Mouse (Mus musculus) embryo, embryonic 11 days (tissue): ENCODE results near the gene Map2.

Source experiments
- DNase-seq: peaks from one replicate; pipeline ENCODE4 v3.0.0-alpha.2; 2015

Map2 gene

DNA sequence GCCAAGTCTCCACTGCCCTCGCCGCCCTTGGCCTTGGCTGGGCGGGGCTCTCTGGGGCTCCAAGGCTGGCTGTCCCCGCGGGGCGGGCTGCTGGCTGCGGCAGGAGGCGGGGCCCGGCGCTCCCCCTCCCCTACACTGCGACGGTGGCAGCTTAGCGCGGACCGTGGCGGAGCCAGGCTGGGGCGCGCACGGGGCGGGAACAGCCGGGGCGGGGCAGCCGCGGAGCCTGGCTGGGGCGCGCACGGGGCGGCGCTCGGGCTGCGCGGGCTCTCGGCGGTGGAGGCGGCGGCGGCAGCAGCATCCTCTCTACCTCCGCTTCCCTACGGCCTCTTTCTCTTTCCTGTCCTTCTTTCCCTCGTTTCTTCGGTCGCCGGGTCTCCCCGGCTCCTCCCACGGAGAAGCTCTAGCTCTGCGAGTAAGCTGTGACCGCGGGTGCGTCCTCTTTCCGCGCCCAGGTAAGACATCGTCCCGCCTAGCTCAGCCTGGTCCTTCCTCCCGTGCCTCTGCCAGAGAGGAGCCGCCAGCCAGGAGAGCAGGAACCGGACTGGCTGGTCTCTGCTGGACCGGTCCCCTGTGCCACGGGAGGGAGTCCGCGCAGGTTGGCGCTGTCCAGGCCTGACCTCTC is at the start of gene Map2:
Gene Map2, plus strand, starts transcription at position 233 of the 625 bp plus-strand sequence.
- DNase-seq = peak; percentile 92

DNA sequence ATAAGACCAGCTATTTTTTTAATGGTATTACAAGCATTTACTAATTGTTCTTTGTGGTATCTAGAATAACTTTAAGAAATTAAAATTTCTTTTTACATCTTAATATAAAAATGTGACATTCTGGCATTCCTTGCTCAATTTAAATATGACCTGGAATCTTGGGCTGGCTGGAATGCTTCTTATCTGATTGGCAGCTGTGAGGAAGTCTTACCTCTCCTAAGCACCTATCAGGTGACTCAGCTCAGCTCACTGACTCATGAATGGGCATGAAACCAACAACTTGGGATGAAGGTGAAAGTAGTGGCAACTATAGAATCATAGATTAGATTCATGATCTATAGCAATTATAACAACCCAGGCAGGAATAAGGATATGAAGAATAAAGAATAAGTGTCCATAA is 42.1 kb upstream of the Map2 start:
- no peak for DNase-seq

DNA sequence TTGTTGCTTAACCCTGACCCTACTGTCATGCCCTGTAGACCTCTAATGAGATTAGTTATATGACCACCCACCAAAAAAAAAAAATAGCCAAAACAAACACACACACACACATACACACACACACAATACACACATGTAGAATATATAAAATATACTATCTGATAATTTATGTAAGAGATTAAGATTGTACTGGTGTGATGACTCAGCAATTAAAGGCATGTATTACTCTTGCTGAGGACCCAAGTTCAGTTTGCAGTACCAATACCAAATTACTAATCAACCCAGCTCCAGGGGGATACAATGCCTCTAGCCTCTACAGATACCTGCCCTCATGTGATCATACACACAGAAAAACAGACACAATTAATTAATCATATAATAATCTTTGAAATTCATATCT is 39.7 kb upstream of the Map2 start:
- no peak for DNase-seq

DNA sequence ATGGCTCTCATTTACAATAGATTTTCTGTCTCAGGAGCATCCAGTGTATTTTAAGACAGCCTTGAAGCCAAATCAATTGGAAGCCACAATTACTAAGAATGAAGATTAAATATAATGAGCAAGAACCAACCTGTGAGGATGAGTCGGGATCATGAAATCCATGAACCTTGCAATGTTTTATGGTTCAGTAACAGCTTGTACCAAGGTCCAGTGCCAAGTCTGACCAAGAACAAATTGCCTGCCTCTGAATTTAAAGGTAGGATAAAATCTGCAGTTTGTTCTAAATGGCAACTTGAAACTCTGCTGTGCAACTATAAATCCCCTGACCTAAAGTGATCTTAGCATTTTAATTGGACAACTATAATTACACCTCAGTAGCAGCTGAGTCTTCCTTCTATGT is 34.4 kb upstream of the Map2 start:
- DNase-seq = no peak

DNA sequence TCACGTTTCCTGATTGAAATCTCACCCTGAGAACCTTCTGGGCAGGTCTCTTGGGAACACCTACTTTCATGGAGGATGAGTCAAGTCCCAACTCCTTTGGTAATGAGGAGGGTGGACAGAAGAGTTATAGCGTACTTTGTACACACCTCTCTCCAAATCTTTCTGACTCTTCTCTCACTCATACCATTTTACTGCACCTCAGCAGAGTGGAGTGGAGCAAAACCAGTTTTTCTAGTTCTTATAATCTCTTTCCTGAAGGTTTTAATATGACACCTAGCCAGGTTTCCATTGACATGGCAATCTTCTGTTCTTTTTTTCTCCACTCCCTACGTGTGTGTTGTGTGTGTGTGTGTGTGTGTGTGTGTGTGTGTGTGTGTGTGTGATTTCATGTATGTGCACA is 29.9 kb upstream of the Map2 start:
- no peak for DNase-seq

DNA sequence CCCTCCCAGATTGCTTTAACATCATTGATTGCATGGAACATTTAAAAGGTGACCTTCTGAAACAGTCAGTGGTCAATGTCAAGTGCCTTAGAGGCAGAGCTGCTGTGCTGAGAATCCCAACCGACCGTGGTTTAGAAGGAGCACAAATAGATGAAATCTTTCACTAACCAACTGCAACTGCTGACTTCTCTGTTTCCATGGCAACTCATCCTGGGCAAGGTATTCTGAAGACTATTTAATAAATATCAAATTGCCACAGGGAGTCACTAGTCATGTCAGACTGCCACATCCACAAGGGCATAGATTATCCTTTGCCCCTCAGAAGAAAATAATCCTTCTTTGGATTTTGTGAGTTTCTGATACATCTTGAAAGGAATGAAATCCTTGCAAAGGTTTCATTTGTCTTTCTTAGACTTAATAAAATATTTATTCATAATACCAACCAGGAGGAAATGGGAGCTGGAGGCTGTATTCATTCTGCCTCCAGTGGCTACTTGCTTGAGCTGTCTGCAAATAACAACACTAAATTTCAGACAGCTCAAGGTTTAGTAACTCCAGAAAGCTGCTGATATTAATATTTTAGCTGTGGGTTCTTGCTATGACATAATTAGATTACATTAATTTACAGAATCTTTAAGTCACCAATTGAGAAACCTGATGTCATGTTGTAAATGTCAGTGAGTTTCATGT is 26.1 kb upstream of the Map2 start:
- peak; percentile 4 for DNase-seq

DNA sequence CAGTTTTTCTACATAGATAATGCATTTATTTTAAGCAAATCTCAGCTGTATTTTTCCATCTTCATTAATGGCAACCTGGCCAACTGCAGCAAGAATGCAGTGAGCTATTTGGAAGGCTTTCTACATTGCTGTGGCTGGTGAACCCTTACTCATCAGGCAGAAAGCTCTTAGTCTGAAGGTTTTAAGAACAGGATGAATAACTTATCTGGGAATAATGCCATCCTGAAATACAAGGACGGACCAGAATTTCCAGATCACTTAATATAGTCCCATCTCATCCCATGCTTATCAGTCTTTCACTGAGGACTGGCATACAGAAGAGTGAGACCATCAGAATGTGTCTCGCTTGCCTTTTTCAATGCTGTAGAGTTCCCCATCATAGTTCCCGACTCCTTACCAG is 24.3 kb upstream of the Map2 start:
- no peak for DNase-seq

DNA sequence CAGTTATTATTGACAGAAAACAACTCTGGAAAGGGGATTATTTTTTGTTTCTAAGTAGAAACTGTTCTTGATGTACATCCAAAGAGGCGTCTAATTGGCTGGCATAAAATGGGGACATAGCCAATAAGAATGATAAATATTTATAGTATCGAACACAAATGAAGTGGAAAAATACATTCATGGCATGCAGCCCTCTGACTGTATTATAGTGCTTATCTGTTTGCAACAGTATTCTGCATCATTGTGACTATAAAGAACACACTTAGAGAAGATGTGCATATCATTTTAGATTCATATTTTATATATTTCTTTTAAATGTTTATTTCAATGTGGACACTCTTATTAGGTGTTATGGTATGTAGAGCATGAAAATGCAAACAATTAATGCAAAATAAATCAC is 17.9 kb upstream of the Map2 start:
- no peak for DNase-seq

DNA sequence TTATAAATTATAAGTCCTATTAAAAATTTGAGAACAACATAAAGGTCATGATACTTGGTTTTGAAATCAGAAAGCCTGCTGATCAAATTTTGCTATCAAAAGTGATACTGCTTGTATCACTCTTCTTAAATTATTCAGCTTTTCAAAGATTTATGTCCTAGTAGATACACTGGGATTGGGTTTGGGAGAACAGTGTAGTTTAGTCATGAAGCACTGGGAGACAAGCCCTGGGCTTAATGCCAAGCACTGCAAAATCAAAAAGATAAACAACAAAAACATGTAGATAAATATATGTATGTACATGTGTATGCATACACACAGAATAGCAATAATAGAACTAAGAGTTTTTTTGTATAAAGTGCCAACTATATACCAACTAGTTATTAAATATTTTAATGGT is 17.5 kb upstream of the Map2 start:
- DNase-seq = no peak

DNA sequence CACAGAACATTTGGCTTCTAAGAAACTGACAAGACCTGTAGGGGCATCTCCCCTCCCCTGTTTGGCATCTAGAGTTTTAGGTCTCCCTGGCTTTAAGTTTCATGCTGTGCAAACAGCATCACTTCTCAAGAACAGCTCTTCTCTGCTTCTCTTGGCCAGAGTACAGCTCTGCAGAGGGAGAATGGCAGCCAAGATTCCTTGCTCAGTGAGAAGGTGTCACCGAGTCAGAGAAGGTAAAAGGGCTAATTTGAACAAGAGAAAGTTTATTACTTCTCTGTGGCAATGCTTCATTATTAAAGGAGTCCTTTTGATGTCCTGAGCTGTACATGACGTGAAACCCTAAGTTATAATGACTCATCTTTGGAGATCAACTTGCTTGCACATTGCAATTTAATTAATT is 10.4 kb upstream of the Map2 start:
- DNase-seq = no peak

DNA sequence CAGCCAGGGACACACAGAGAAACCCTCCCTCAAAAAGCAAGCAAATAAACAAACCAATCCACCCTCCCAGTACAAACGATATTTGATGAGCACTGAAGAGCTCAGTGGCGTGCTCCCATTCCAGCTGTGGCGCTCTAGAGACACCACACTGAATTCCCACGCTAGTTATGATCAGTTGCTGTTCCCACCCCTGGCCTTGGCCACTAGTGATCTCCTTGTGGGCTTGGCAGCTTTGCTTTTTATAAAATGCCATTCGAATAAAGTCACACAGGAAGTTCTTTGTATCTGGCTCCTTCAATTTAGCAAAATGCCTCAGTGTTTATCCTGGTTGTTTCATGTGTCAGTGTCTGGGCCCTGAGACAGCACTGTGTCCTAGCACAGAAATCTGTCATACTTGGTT is 6.4 kb upstream of the Map2 start:
- DNase-seq = no peak

DNA sequence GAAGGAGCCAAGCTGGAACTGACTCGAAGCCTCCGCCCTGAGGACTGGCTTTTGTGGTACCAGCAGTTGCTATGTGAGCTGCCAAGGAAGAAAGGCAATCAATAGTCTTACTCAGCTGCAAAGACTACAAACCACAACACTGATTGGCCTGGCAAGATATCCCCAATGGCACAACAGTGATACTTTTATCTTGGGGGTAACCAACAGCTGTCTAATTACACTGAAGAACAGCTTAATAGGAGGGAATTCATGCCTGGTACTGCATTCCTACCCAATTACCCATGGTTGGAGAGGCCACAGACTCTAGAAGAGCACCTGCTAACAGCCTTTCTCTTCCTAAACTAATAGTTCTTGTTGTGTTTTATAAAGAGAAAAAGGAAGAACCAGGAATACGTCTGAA is 2.9 kb upstream of the Map2 start:
- no peak for DNase-seq

DNA sequence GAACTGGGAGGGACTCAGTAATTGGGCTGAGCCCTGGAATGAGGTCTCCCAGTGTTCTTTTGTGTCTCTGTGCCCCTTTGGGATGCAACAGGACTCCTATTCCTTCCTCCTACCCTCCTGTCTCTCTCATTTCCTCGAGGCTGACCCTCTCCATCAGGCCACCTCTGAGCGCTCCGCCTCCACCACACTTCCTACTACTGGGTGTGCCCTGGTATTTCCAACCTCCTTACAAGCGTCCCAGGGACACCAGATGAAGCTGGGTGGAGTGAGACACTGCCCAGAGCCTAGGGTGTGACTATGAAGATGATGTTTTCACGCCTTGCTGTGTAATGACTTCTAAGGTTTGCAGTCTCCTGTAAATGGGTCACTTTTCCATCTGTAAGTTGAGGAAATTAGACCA is 1.4 kb upstream of the Map2 start:
- DNase-seq = no peak

DNA sequence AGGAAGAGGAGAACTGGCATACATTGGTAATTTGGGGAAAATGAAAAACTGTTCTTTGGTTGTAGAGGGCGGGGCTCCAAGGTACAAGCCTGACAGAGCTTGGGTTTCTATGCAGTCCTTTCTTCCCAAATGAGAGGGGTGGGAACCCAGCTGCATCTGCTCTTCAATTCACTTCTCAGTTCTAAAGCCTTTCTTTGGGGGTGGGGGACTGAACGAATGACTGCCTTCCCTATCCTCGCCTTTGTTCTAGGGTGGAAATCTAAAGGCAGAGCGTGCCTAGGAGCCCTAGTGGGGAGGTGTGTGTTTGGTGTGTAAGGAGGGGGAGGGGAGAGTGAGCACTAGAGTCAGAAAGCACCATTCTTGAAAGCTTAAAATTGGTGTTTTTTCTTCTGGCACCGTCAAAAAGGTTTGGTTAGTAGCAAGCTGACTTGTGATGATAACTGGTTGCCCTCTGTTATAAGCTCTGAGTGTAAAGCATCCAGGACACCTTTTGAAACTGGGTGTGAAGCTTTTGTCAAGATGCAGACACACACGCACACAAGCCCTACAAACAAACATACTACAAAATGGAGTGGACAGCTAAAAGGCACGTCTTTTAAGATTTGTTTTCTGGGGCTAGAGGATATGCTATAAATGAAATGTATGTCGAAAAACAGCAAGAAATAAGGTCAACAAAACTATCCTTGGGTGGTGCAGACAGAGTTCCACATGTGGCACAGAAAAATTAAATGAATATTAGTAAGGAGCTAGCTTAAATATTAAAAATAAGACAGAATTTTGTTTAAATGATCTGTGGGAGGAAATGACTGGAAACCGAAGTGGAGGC is 1.2 kb downstream of the Map2 start:
- DNase-seq = peak; percentile 44

DNA sequence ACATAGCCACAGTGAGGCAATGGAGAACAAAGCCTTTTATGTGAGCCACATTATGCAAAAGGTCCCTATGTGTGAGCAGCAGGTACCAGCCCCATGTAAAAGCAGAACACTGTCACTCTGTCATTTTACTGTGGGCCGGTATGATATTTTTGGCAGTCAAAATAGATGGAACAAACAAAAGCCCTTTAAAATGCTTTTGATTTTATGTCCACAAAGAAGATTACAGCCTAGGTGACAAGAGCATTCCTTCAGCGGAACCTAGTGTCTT is 1.7 kb downstream of the Map2 start:
- no peak for DNase-seq

DNA sequence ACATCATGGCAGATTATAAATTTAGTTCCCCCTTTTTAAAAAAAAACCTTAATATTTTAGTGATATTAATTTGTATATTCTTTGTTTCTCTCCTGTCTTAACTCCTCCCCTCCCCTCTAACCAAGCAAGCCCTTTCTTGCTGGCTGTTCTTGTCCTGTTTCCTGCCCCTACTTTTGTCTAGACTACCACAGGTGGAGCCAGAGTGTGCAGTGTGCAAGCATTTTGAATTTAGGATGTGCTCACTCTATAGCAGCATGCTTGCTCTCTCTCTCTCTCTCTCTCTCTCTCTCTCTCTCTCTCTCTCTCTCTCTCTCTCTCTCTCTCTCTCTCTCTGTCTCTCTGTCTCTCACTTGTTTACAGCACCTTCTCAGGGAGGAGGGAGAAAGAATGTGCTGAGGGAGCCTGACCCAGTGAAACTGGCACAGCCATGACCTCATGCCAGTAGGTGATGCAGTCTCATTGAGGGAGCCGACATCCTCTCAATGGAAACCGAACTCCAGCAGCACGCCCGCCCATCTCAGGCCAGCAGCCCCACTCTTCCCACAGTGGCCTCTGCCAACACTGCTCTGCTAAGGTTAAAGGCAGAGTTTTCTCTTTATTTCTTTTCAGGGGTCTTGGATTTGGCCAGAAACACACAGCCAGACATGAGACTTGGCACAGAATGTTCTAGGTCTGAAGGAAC is 2.6 kb downstream of the Map2 start:
- no peak for DNase-seq

DNA sequence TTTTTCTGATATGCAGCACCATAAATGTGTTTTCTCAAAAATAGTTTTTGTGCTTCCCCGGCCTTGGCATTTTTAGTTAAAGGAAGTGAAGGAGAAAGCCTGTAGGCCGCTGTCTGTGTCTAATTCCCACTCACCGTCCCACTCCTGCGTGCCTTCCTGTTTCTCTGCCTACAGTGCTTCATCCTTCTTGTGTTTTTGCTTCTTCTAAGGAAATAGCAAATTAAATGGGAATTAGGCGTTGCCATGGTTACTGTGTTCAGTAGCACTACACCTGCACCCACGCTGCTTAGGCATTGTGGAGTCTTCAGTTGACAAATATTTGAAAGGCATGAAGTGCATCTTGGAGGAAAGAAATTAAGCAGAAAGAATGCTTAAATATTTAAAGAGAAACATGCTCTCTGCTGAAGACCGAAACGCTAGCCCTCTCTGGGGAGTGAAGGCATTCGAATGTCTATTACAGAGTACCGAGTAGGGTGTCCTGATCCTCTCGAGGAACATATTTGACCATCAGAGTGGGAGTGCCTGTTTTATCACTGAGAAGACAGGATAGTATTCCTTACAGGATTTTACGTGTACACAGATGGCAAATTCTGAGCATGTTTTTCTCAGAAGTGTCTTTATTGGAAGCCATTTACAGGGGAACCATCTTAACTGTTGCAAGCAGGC is 12.1 kb downstream of the Map2 start:
- DNase-seq = no peak

DNA sequence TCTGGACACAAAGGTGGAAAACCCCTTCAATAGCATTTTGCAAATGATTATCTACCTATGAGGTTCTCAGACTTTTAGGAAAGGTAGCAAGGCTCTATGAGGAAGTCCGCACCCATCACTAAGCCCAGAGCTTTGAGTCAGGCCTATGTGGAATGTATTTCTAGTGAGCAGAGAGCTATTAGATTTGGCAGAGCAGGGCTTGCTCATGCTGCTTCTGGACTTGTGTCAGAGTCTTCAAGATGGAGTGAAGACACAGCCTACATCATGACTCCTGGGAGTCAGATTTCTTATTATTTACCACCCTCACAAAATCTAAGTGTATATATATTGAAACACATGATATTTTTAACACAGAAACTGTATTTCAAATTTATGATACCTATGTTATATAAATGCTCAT is 17.3 kb downstream of the Map2 start:
- no peak for DNase-seq

DNA sequence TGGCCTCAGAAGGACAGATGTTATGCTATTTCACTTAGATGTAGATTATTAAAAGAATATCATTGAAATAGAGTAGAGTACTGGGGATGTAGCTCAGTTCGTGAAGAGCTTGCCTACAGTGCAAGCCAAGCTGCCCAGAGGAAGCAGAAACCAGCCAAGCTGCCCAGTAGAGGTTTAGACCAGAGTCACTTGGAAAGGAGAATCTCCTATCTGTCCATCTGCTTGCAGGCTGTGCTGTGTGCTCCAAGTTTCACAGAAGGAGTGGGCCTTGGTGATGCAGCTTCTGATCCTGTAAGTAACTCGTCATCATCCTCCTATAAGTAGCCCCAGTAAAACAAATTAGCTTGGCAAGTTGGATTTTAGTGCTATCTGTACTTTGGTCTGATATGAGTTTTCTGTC is 17.8 kb downstream of the Map2 start:
- DNase-seq = no peak

DNA sequence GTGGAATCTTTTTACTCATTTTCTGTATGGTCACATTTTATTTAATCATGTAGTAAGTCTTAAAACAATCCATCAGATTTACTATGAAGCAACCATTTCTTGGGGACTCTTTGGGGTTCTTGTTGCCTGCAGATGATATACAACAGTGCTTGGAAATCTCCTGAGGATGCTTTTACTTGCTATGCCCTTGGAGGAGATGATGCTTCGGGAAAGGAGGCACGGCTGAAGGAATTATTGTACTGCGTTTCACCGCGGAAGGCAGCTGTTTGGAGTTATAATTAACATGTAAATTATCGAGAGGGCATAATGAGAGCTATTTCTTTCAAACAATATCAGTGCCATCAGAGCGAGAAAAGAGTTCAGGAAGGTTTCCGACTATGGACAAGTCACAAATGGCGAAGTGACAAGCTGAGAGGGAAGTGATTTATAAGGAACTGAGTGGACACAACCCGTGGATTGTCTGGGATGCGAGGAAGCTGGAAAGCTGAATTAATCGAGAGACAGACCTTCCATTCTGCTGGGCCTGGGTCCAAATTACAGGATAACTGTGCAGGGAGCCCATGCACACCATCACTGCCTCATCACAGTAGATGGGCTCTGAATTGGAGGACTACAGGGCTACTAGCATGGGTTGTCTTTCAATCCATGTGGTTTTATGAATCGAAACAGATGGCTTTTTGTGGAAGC is 20.1 kb downstream of the Map2 start:
- DNase-seq = no peak

DNA sequence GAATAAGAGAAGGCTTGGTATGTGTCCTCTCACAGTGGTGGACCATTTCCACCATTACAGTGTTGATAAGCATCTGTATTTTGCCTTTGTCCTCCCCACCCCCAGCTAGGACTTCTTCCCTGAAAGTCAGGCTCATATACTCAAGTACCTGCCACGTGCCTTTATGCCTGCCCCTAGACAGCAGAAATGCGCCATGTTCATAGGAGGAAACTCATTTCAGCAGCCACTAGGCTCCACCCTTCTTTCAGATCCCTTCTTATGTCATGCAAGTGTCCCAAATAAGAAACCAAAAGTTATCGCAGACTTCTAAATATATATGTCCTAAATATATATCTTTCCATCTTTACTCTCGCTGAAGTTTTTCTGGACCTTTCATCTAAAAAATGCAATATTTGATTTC is 21.2 kb downstream of the Map2 start:
- DNase-seq = no peak

DNA sequence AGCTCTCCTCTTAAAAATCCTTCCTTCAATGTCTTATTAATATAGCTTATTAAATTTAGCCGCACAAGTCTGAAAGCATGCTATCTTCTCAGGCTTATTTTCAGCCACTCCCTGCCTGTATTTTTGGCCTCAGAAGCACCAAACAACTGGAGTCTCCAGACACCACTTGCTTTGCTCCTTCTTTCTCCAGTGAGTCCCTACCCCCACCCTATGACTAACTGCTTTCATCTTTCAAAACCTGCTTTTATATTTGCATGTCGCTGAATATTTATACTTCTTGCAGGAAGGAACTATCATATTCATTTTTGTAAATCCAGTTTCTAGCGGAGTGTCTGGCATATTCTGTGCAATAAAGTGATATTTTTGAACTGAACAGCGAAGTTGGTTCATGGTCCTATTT is 21.6 kb downstream of the Map2 start:
- DNase-seq = no peak

DNA sequence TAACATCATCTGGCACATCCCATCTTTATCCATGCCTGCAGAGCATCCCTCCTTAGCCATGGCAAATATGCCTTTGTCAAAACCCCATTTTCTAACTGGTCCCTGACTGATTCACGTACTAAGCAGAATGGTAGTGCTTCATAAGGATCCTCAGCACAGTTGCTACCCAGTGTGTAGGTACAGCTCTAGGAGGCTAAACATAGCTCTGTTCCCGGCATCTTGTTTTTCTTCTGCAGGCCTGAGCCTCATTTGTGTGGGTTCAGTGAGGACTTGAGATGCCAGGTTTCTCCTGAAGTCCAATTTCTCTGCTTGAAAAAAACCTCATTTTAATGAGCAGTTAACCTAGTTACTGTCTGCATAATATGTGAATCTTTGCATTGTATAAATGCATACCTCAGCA is 30.4 kb downstream of the Map2 start:
- DNase-seq = no peak
